Mouse (Mus musculus) thymus, postnatal 0 days (tissue): Measurements from ENCODE around the gene Fut11. TPM values are rescaled to one million over a fixed set of nuclear protein-coding genes. Genes with fewer than 3 reads are reported as not detected.

Source experiments
- microRNA-seq: library from miRNA; unstranded; fragments of <30 nt; microRNA quantifications from one replicate; pipeline ENCODE4, GENCODE M21; 2016; ENCODE audit warnings: borderline number of aligned reads
- polyA plus RNA-seq: library from polyadenylated mRNA; unstranded; fragments of >200 nt; fragmentation: Nextera tagmentation; extraction: Ambion mirVana; gene quantifications from 2 replicates; pipeline ENCODE4 v1.2.1, GENCODE M21; 2015

Gene Fut11
- polyA plus RNA-seq, 1 experiment from 2014 or later, result 13.3 TPM

Small RNAs within 50 kb of the gene (microRNA-seq; reads per million reads assigned to microRNA genes)
- 1.2 reads per million for gene Mir6946

Other genes with a start within 250 kb of the Fut11 start
- gene Cfap70, start 242.7 kb upstream of the Fut11 start, polyA plus RNA-seq, result 0.07 and 0.27 TPM in 2 replicates
- 43.5 and 47.3 TPM in 2 replicates for gene Anxa7, start 214.8 kb upstream of the Fut11 start, polyA plus RNA-seq
- 1.4 and 1.9 TPM in 2 replicates for gene Mss51, start 198.1 kb upstream of the Fut11 start, polyA plus RNA-seq
- 52.8 and 65.4 TPM in 2 replicates for gene Ppp3cb, start 148.4 kb upstream of the Fut11 start, polyA plus RNA-seq
- 1.6 and 1.8 TPM in 2 replicates for gene Usp54, start 53.9 kb upstream of the Fut11 start, polyA plus RNA-seq
- gene Myoz1, start 38.4 kb upstream of the Fut11 start, polyA plus RNA-seq, result 0.52 and 0.59 TPM in 2 replicates
- 0.22 and 0.30 TPM in 2 replicates for gene Synpo2l, start 26.6 kb upstream of the Fut11 start, polyA plus RNA-seq
- gene Sec24c, start 20.7 kb upstream of the Fut11 start, polyA plus RNA-seq, result 52.2 and 56.8 TPM in 2 replicates
- 235 and 256 TPM in 2 replicates for gene Chchd1, start 8.0 kb downstream of the Fut11 start, polyA plus RNA-seq
- 11.3 and 16.1 TPM in 2 replicates for gene Zswim8, start 12.6 kb downstream of the Fut11 start, polyA plus RNA-seq
- 9.2 and 9.8 TPM in 2 replicates for gene Ndst2, start 39.6 kb downstream of the Fut11 start, polyA plus RNA-seq
- 53.2 and 56.4 TPM in 2 replicates for gene Camk2g, start 99.1 kb downstream of the Fut11 start, polyA plus RNA-seq
- 3.5 and 3.7 TPM in 2 replicates for gene Plau, start 141.7 kb downstream of the Fut11 start, polyA plus RNA-seq
- 6.4 and 6.6 TPM in 2 replicates for gene Vcl, start 234.4 kb downstream of the Fut11 start, polyA plus RNA-seq